Comparison of ENCODE assay signal across 8 mouse cellular contexts in genomic region chr12:89811815-89812549, GRCm38 (mm10).
DNase-seq lines count a peak whose midpoint lies in the region; TF ChIP-seq lines count a peak whose summit lies in the region.

No protein-coding gene starts in this region.

- peaks cover under 1% of the 10 kb centered on the region; the same call in 1 of the 2 replicates for H3K4me1 ChIP-seq in cortical plate, adult 2 months (ENCODE audit: control insufficient read depth, insufficient read depth, low read length)

- H3K27ac ChIP-seq in cortical plate, adult 2 months (ENCODE audit: insufficient read depth, low read length) = no peak overlapping the region

- TF ChIP-seq POLR2A in cortical plate, adult 2 months (IDR thresholded peaks at IDR 0.05; ENCODE audit: extremely low read depth, insufficient read depth, low read length) = peak; percentile 68

- TF ChIP-seq CTCF in cortical plate, adult 2 months (IDR thresholded peaks at IDR 0.05; ENCODE audit: extremely low read depth, insufficient read depth, low read length) = no peak

- DNase-seq in adrenal gland, adult (ENCODE audit: inconsistent age in 2 of 2, low spot score in 1 of 2) = peak; percentile 6 to 66
- DNase-seq in gastrocnemius, postnatal 10 days = peak; percentile 43
- DNase-seq in hindlimb bud, embryonic 11.5 days (ENCODE audit: extremely low spot score, low read depth, low spot score) = peak; percentile 30
- peak; percentile 74 to 82 for DNase-seq in left cerebral cortex, adult 18-20 months (ENCODE audit: low spot score in 2 of 2)
- peak; percentile 61 for DNase-seq in lung, postnatal 14 days
- peak; percentile 80 for DNase-seq in retina, postnatal 1 day
- DNase-seq in adipocyte (ENCODE audit: low spot score) = no peak

- peak overlapping the region; percentile 52 for H3K4me3 ChIP-seq in cortical plate, adult 2 months (ENCODE audit: insufficient read depth, low read length)
